Mouse (Mus musculus): Measurements from ENCODE around the gene Prss22. TPM values are rescaled to one million over a fixed set of nuclear protein-coding genes. Genes with fewer than 3 reads are reported as not detected.

The Prss22 gene
- polyA plus RNA-seq, 1 experiment from 2014 or later = 3.0 TPM

GRCm38 (mm10) chr17:24014433-24014965 lies 16.6 kb upstream of the Prss22 start:
- Histone ChIP-seq H3K27ac (replicated peaks) (no peak overlapping the region), H3K27me3 (replicated peaks; ENCODE audit: low read depth, poor library complexity, severe bottlenecking) (no peaks in the 10 kb centered on the region), H3K9me3 (no peaks in the 10 kb centered on the region), H3K36me3 (replicated peaks) (no peaks in the 10 kb centered on the region), H3K4me3 (no peak overlapping the region), H3K4me1 (0 out of 2 replicates have a peak, but pooled peaks cover 2% of the 10 kb centered on the region)
- 92% methylated on average over 5 of the region's 5 CpGs for WGBS
- no peak for DNase-seq (ENCODE audit: low spot score)

DNA sequence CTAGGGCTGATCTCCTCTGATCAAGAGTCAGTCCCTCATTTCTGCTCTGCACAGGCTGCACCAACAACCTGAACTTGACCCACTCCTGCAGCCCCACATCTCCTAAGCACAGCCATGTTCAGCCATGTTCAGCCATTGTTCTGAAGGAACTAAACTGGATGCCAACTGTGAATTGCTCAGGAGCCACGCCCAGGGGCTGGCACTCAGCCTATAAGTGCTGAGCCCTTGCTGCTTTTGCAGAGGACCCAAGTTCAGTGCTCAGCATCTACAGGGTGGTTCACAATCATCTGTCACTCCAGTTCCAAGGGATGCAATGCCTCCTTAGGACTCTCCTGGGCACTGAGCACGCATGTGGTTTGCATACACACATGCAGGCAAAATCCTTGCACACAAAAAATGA lies 15.0 kb upstream of the Prss22 start:
- Histone ChIP-seq H3K36me3 (replicated peaks) (no peaks in the 10 kb centered on the region), H3K27me3 (replicated peaks; ENCODE audit: low read depth, poor library complexity, severe bottlenecking) (0 out of 2 replicates have a peak, but pooled peaks cover under 1% of the 10 kb centered on the region), H3K4me1 (0 out of 2 replicates have a peak, but pooled peaks cover 2% of the 10 kb centered on the region), H3K9me3 (no peaks in the 10 kb centered on the region), H3K4me3 (no peak overlapping the region), H3K27ac (replicated peaks) (no peak overlapping the region)
- 88% methylated on average over 2 of the region's 2 CpGs for WGBS
- DNase-seq (ENCODE audit: low spot score) = no peak

GRCm38 (mm10) chr17:24009617-24010016 lies 11.7 kb upstream of the Prss22 start:
- Histone ChIP-seq H3K9me3 (no peaks in the 10 kb centered on the region), H3K4me1 (no peaks in the 10 kb centered on the region), H3K27ac (replicated peaks) (no peak overlapping the region), H3K27me3 (replicated peaks; ENCODE audit: low read depth, poor library complexity, severe bottlenecking) (0 out of 2 replicates have a peak, but pooled peaks cover 3% of the 10 kb centered on the region), H3K36me3 (replicated peaks) (no peaks in the 10 kb centered on the region), H3K4me3 (no peak overlapping the region)
- WGBS = 64% methylated on average over 5 of the region's 5 CpGs
- DNase-seq (ENCODE audit: low spot score) = no peak

DNA sequence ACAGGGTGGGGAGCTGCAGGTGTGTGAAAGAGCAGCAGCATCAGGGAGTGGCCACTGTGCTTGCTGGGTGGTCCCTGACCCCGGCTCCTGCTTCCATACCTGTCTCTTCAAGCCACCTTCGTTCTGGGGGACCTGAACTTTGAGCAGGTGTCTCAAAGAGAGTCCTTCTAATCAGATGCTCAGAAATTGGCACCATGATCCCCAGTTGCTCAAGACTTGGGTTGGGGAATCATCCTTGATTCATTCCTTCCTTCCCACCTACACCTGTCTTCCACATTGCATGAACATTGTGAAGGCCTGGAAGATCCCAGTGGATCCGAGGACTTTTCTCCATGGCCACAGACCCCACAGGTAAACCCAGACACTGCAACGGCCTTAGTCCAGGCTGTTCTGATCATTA lies 10.2 kb upstream of the Prss22 start:
- no peak for DNase-seq (ENCODE audit: low spot score)
- H3K27ac ChIP-seq (replicated peaks) = no peak overlapping the region
- 0 out of 2 replicates have a peak, but pooled peaks cover 3% of the 10 kb centered on the region for H3K27me3 ChIP-seq (replicated peaks; ENCODE audit: low read depth, poor library complexity, severe bottlenecking)
- no peaks in the 10 kb centered on the region for H3K36me3 ChIP-seq (replicated peaks)
- no peaks in the 10 kb centered on the region for H3K9me3 ChIP-seq
- no peak overlapping the region for H3K4me3 ChIP-seq
- H3K4me1 ChIP-seq = no peaks in the 10 kb centered on the region
- 72% methylated on average over 4 of the region's 4 CpGs for WGBS

GRCm38 (mm10) chr17:24007391-24007790 lies 9.5 kb upstream of the Prss22 start:
- no peak for DNase-seq (ENCODE audit: low spot score)
- no peak overlapping the region for H3K4me3 ChIP-seq
- 0 out of 2 replicates have a peak, but pooled peaks cover 3% of the 10 kb centered on the region for H3K27me3 ChIP-seq (replicated peaks; ENCODE audit: low read depth, poor library complexity, severe bottlenecking)
- H3K4me1 ChIP-seq = no peaks in the 10 kb centered on the region
- no peak overlapping the region for H3K27ac ChIP-seq (replicated peaks)
- 78% methylated on average over 1 of the region's 1 CpGs for WGBS
- H3K9me3 ChIP-seq = no peaks in the 10 kb centered on the region
- H3K36me3 ChIP-seq (replicated peaks) = no peaks in the 10 kb centered on the region

GRCm38 (mm10) chr17:24006930-24007329 lies 9.0 kb upstream of the Prss22 start:
- Histone ChIP-seq H3K36me3 (replicated peaks) (no peaks in the 10 kb centered on the region), H3K27me3 (replicated peaks; ENCODE audit: low read depth, poor library complexity, severe bottlenecking) (0 out of 2 replicates have a peak, but pooled peaks cover 3% of the 10 kb centered on the region), H3K9me3 (no peaks in the 10 kb centered on the region), H3K4me1 (no peaks in the 10 kb centered on the region), H3K27ac (replicated peaks) (no peak overlapping the region), H3K4me3 (no peak overlapping the region)
- 59% methylated on average over 2 of the region's 2 CpGs for WGBS
- DNase-seq (ENCODE audit: low spot score) = no peak

DNA sequence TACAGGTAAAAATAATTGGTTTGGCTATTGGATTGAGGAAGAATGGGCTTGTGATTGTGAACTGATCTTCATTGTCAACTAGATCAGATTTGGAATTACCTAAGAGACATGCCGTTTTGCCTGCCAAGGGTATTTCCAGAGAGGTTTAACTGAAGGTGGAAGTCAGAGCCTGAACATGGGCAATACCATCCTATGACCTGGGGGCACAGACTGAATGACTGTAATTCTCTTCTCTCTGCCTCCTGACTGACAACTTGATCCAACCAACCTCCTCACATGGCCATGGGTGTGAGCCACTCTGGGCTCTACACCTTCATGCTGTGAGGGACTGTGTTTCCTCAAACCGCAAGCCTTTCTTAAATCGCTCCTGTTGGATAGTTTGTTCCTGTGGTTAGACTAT lies 7.1 kb upstream of the Prss22 start:
- 97% methylated on average over 3 of the region's 3 CpGs for WGBS
- Histone ChIP-seq H3K36me3 (replicated peaks) (no peaks in the 10 kb centered on the region), H3K9me3 (no peaks in the 10 kb centered on the region), H3K27ac (replicated peaks) (no peak overlapping the region), H3K27me3 (replicated peaks; ENCODE audit: low read depth, poor library complexity, severe bottlenecking) (0 out of 2 replicates have a peak, but pooled peaks cover 3% of the 10 kb centered on the region), H3K4me1 (no peaks in the 10 kb centered on the region), H3K4me3 (no peak overlapping the region)
- DNase-seq (ENCODE audit: low spot score) = no peak

- Histone ChIP-seq H3K27ac (replicated peaks) (no peak overlapping the region), H3K4me3 (no peak overlapping the region), H3K9me3 (no peaks in the 10 kb centered on the region), H3K36me3 (replicated peaks) (no peaks in the 10 kb centered on the region), H3K27me3 (replicated peaks; ENCODE audit: low read depth, poor library complexity, severe bottlenecking) (0 out of 2 replicates have a peak, but pooled peaks cover 3% of the 10 kb centered on the region), H3K4me1 (no peaks in the 10 kb centered on the region)
- DNase-seq (ENCODE audit: low spot score) = no peak
- WGBS = 92% methylated on average over 14 of the region's 14 CpGs
Observed at GRCm38 (mm10) chr17:24004071-24004665, 6.3 kb upstream of the Prss22 start.

- Histone ChIP-seq H3K4me1 (peaks cover 13% of the 10 kb centered on the region), H3K4me3 (no peak overlapping the region), H3K27me3 (replicated peaks; ENCODE audit: low read depth, poor library complexity, severe bottlenecking) (no peaks in the 10 kb centered on the region), H3K36me3 (replicated peaks) (no peaks in the 10 kb centered on the region), H3K27ac (replicated peaks) (no peak overlapping the region), H3K9me3 (no peaks in the 10 kb centered on the region)
- DNase-seq (ENCODE audit: low spot score) = no peak
- WGBS = 68% methylated on average over 5 of the region's 5 CpGs
Observed at GRCm38 (mm10) chr17:24000404-24000803, 2.5 kb upstream of the Prss22 start.

- H3K9me3 ChIP-seq = no peaks in the 10 kb centered on the region
- no peak for DNase-seq (ENCODE audit: low spot score)
- no peak overlapping the region for H3K4me3 ChIP-seq
- H3K27me3 ChIP-seq (replicated peaks; ENCODE audit: low read depth, poor library complexity, severe bottlenecking) = peaks cover 12% of the 10 kb centered on the region
- WGBS = 79% methylated on average over 6 of the region's 6 CpGs
- no peaks in the 10 kb centered on the region for H3K36me3 ChIP-seq (replicated peaks)
- peaks cover 20% of the 10 kb centered on the region for H3K4me1 ChIP-seq
- peak overlapping the region; percentile 1; the same call in 1 of the 2 replicates for H3K27ac ChIP-seq (replicated peaks)
Observed at GRCm38 (mm10) chr17:23998383-23998782, 483 bp upstream of the Prss22 start.

GRCm38 (mm10) chr17:23995421-23995820 lies 2.5 kb downstream of the Prss22 start:
- 38% methylated on average over 1 of the region's 1 CpGs for WGBS
- no peak overlapping the region for H3K4me3 ChIP-seq
- H3K9me3 ChIP-seq = no peaks in the 10 kb centered on the region
- H3K4me1 ChIP-seq = peaks cover 25% of the 10 kb centered on the region
- peaks cover 12% of the 10 kb centered on the region for H3K27me3 ChIP-seq (replicated peaks; ENCODE audit: low read depth, poor library complexity, severe bottlenecking)
- H3K27ac ChIP-seq (replicated peaks) = no peak overlapping the region
- DNase-seq (ENCODE audit: low spot score) = no peak
- no peaks in the 10 kb centered on the region for H3K36me3 ChIP-seq (replicated peaks)

DNA sequence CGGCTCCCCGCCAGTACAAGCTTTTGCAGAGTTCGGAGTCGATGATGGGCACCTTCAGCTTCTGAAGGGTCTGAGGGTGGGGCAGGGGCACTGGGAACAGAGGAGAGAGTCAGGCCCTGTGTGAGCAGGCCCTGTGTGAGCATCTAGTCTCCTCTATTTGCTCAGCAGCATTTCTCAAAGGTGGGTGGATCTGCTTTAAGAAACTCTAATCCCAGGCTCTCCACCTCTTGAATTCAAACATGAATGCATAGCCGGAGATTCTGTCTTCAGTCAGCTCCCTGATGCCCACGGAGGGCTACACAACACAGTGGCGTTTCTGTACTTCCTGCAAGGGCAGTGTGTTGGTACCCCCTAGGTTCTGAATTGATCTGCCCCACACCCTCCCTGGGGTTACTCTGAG lies 3.2 kb downstream of the Prss22 start:
- Histone ChIP-seq H3K27ac (replicated peaks) (no peak overlapping the region), H3K4me1 (peaks cover 25% of the 10 kb centered on the region), H3K27me3 (replicated peaks; ENCODE audit: low read depth, poor library complexity, severe bottlenecking) (peaks cover 12% of the 10 kb centered on the region), H3K4me3 (no peak overlapping the region), H3K36me3 (replicated peaks) (no peaks in the 10 kb centered on the region), H3K9me3 (no peaks in the 10 kb centered on the region)
- DNase-seq (ENCODE audit: low spot score) = no peak
- 68% methylated on average over 7 of the region's 7 CpGs for WGBS

All from embryonic facial prominence, embryonic 10.5 days (tissue).